Comparison of ENCODE assay signal across 21 mouse cellular contexts in genomic region chr4:114711082-114711481, GRCm38 (mm10).
DNase-seq lines count a peak whose midpoint lies in the region; ATAC-seq and TF ChIP-seq lines count a peak whose summit lies in the region.
"Had no signal": no experiment of that assay in that cellular context is flagged by ENCODE, and none has a peak within 500 bp of the region (broad histone marks: within the 10 kb centered on the region; RNA-seq: fewer than 3 reads in every experiment).

No protein-coding gene starts in this region.

- H3K4me2 ChIP-seq in forebrain, embryonic 11.5 days (ENCODE audit: low read depth, low read length, severe bottlenecking), result no peak overlapping the region
- H3K4me2 ChIP-seq in forebrain, embryonic 14.5 days (ENCODE audit: low read length), result no peak overlapping the region
- H3K4me2 ChIP-seq in lung, embryonic 14.5 days, result no peak overlapping the region
- no peak overlapping the region for H3K4me2 ChIP-seq in lung, postnatal 0 days (replicated peaks; ENCODE audit: low read depth, low read length)
- H3K4me2 ChIP-seq: embryonic facial prominence, embryonic 15.5 days; heart, embryonic 12.5 days; hindbrain, embryonic 15.5 days had no signal

- H3K27me3 ChIP-seq in forebrain, embryonic 11.5 days (ENCODE audit: control insufficient read depth, insufficient read depth, low read length), result no peaks in the 10 kb centered on the region
- H3K27me3 ChIP-seq in forebrain, embryonic 14.5 days (replicated peaks; ENCODE audit: control insufficient read depth, insufficient read depth, low read length), result no peaks in the 10 kb centered on the region
- H3K27me3 ChIP-seq in lung, embryonic 14.5 days (ENCODE audit: insufficient read depth, low read length), result no peaks in the 10 kb centered on the region
- no peaks in the 10 kb centered on the region for H3K27me3 ChIP-seq in lung, postnatal 0 days (replicated peaks; ENCODE audit: insufficient read depth, low read length)
- H3K27me3 ChIP-seq: embryonic facial prominence, embryonic 15.5 days; hindbrain, embryonic 15.5 days had no signal

- no peaks in the 10 kb centered on the region for H3K36me3 ChIP-seq in forebrain, embryonic 11.5 days (ENCODE audit: control insufficient read depth, insufficient read depth, low read length)
- H3K36me3 ChIP-seq in forebrain, embryonic 14.5 days (ENCODE audit: control insufficient read depth, insufficient read depth, low read length), result no peaks in the 10 kb centered on the region
- no peaks in the 10 kb centered on the region for H3K36me3 ChIP-seq in lung, embryonic 14.5 days (ENCODE audit: insufficient read depth)
- no peaks in the 10 kb centered on the region for H3K36me3 ChIP-seq in lung, postnatal 0 days (ENCODE audit: insufficient read depth, low read length)
- H3K36me3 ChIP-seq: embryonic facial prominence, embryonic 15.5 days; forebrain, embryonic 10.5 days; G1E; heart, embryonic 12.5 days; hindbrain, embryonic 15.5 days had no signal

- no peaks in the 10 kb centered on the region for H3K9me3 ChIP-seq in forebrain, embryonic 11.5 days (ENCODE audit: control insufficient read depth, low read length)
- no peaks in the 10 kb centered on the region for H3K9me3 ChIP-seq in forebrain, embryonic 14.5 days (replicated peaks; ENCODE audit: control insufficient read depth, low read length)
- no peaks in the 10 kb centered on the region for H3K9me3 ChIP-seq in lung, embryonic 14.5 days (ENCODE audit: low read depth, low read length)
- no peaks in the 10 kb centered on the region for H3K9me3 ChIP-seq in lung, postnatal 0 days (ENCODE audit: low read length)
- H3K9me3 ChIP-seq: embryonic facial prominence, embryonic 15.5 days; forebrain, embryonic 10.5 days; heart, embryonic 12.5 days; hindbrain, embryonic 15.5 days had no signal

- no peak overlapping the region for H3K4me3 ChIP-seq in forebrain, embryonic 11.5 days (ENCODE audit: low read depth, low read length)
- no peak overlapping the region for H3K4me3 ChIP-seq in forebrain, embryonic 14.5 days (ENCODE audit: low read depth, low read length)
- H3K4me3 ChIP-seq in lung, embryonic 14.5 days (ENCODE audit: low read depth, low read length), result no peak overlapping the region
- no peak overlapping the region for H3K4me3 ChIP-seq in lung, postnatal 0 days (ENCODE audit: low read depth, low read length)
- H3K4me3 ChIP-seq: embryonic facial prominence, embryonic 15.5 days; erythroblast, embryonic 14.5 days; forebrain, embryonic 10.5 days; heart, embryonic 12.5 days; hindbrain, embryonic 15.5 days had no signal

- TF ChIP-seq CTCF in lung, embryonic 14.5 days (IDR thresholded peaks at IDR 0.05; ENCODE audit: low read depth), result 0 out of 2 replicates have a peak, but pooled peaks have one; percentile 12
- TF ChIP-seq CTCF in lung, postnatal 0 days (IDR thresholded peaks at IDR 0.05), result no peak

- no peak for TF ChIP-seq EP300 in lung, postnatal 0 days (IDR thresholded peaks at IDR 0.05)

- H3K9ac ChIP-seq in forebrain, embryonic 11.5 days (ENCODE audit: low read length), result no peak overlapping the region
- no peak overlapping the region for H3K9ac ChIP-seq in forebrain, embryonic 14.5 days (ENCODE audit: low read length)
- H3K9ac ChIP-seq in lung, embryonic 14.5 days, result no peak overlapping the region
- H3K9ac ChIP-seq in lung, postnatal 0 days (replicated peaks; ENCODE audit: low read depth), result no peak overlapping the region
- H3K9ac ChIP-seq: embryonic facial prominence, embryonic 15.5 days; heart, embryonic 12.5 days; hindbrain, embryonic 15.5 days had no signal

- H3K27ac ChIP-seq in forebrain, embryonic 11.5 days (ENCODE audit: low read depth, low read length), result no peak overlapping the region
- no peak overlapping the region for H3K27ac ChIP-seq in forebrain, embryonic 14.5 days (ENCODE audit: low read depth, low read length)
- H3K27ac ChIP-seq in lung, embryonic 14.5 days (ENCODE audit: low read depth), result no peak overlapping the region
- no peak overlapping the region for H3K27ac ChIP-seq in lung, postnatal 0 days (ENCODE audit: low read length)
- H3K27ac ChIP-seq: embryonic facial prominence, embryonic 15.5 days; forebrain, embryonic 10.5 days; hindbrain, embryonic 15.5 days had no signal

- WGBS in forebrain, embryonic 11.5 days, result 67% methylated on average over 3 of the region's 3 CpGs
- WGBS in forebrain, embryonic 14.5 days, result 69% methylated on average over 3 of the region's 3 CpGs
- WGBS in lung, embryonic 14.5 days, result 61% methylated on average over 3 of the region's 3 CpGs
- 58% methylated on average over 3 of the region's 3 CpGs for WGBS in lung, postnatal 0 days

- no peaks in the 10 kb centered on the region for H3K4me1 ChIP-seq in forebrain, embryonic 11.5 days (replicated peaks; ENCODE audit: control insufficient read depth, insufficient read depth, low read length)
- H3K4me1 ChIP-seq in forebrain, embryonic 14.5 days (ENCODE audit: control insufficient read depth, insufficient read depth, low read length), result no peaks in the 10 kb centered on the region
- H3K4me1 ChIP-seq in lung, embryonic 14.5 days (ENCODE audit: insufficient read depth), result no peaks in the 10 kb centered on the region
- no peaks in the 10 kb centered on the region for H3K4me1 ChIP-seq in lung, postnatal 0 days (ENCODE audit: insufficient read depth, low read depth, low read length)
- H3K4me1 ChIP-seq: embryonic facial prominence, embryonic 15.5 days; heart, embryonic 12.5 days; hindbrain, embryonic 15.5 days had no signal

- peak; percentile 30 for DNase-seq in forebrain, embryonic 11.5 days (ENCODE audit: low spot score)
- DNase-seq in forebrain, embryonic 14.5 days (ENCODE audit: low spot score), result no peak
- no peak for DNase-seq in lung, embryonic 14.5 days
- DNase-seq in lung, postnatal 0 days (ENCODE audit: low spot score), result no peak
- DNase-seq in cerebellum, postnatal 10 days, result no peak
- DNase-seq: adrenal gland, postnatal 14 days; B cell, adult 2 months; cerebellum, adult 18-20 months; cerebellum, adult 9-11 months; embryo, embryonic 11 days; gastrocnemius, postnatal 14 days had no signal

- ATAC-seq in forebrain, embryonic 11.5 days (replicated peaks; ENCODE audit: low FRiP score), result no peak
- ATAC-seq in forebrain, embryonic 14.5 days, result no peak
- ATAC-seq in lung, embryonic 14.5 days (ENCODE audit: insufficient read depth), result no peak
- ATAC-seq in lung, postnatal 0 days, result no peak
- ATAC-seq in hematopoietic stem cell, adult 5-6 weeks (replicated peaks in 1 of 2; ENCODE audit: insufficient read depth in 1 of 2, low FRiP score in 2 of 2, low TSS enrichment in 1 of 2, low read depth in 1 of 2, poor library complexity in 2 of 2, severe bottlenecking in 2 of 2), result peak; percentile 83 to 94
- no peak for ATAC-seq in frontal cortex, adult (ENCODE audit: low TSS enrichment)
- ATAC-seq: CD4-positive, CD25-positive, alpha-beta regulatory T cell, adult 4 months; forebrain, embryonic 16.5 days had no signal

Comparison
In these comparisons a context has a peak if more than half of its experiments do, and no peak if none do; other contexts are left out.
1. ATAC-seq: peak in hematopoietic stem cell, adult 5-6 weeks (2 of 2); none in forebrain, embryonic 11.5 days (single experiment), forebrain, embryonic 14.5 days (single experiment), lung, embryonic 14.5 days (single experiment), lung, postnatal 0 days (single experiment) and frontal cortex, adult (single experiment).